Mouse (Mus musculus) gastrocnemius, adult 18-20 months (tissue): ENCODE measurements around the gene Trim59. TPM values are rescaled to one million over a fixed set of nuclear protein-coding genes. Genes with fewer than 3 reads are reported as not detected.
"Not testable (repeated sequence)": the region's sequence is repeated elsewhere in the genome, so short reads cannot be mapped to it uniquely, and the experiment has no call there.

Experiments used
- DNase-seq: peaks from one replicate; pipeline ENCODE4 v3.0.0; 2021; ENCODE audit warnings: low spot score
- long read RNA-seq, 2 experiments: library from polyadenylated mRNA; stranded (forward); transcript quantifications; one replicate each; pipeline ENCODE4 v2.0.0; 2021
- total RNA-seq, 2 experiments: library from RNA; stranded (reverse); gene quantifications; 2 replicates each; pipeline ENCODE4 v1.2.3; 2021

Trim59 gene
- under 1 TPM; 0.39 to 0.50 TPM for total RNA-seq
- long read RNA-seq, experiment 1, partial matches to known transcripts: 0 of 1 reads
- long read RNA-seq, experiment 1, other reads (novel, unspliced or antisense): 1 of 1 reads
- long read RNA-seq, experiment 2, partial matches to known transcripts: 0 of 1 reads
- long read RNA-seq, experiment 2, other reads (novel, unspliced or antisense): 1 of 1 reads

GRCm38 (mm10) chr3:69044645-69045399, at the start of gene Trim59:
TSS of gene Trim59 (minus strand) at chr3:69044755.
- peak; percentile 73 for DNase-seq

GRCm38 (mm10) chr3:69064005-69064404, 19.4 kb upstream of the Trim59 start:
- DNase-seq: no peak

- no peak for DNase-seq
These were observed 18.2 kb upstream of the Trim59 start for GRCm38 (mm10) chr3:69062764-69063163.

DNA sequence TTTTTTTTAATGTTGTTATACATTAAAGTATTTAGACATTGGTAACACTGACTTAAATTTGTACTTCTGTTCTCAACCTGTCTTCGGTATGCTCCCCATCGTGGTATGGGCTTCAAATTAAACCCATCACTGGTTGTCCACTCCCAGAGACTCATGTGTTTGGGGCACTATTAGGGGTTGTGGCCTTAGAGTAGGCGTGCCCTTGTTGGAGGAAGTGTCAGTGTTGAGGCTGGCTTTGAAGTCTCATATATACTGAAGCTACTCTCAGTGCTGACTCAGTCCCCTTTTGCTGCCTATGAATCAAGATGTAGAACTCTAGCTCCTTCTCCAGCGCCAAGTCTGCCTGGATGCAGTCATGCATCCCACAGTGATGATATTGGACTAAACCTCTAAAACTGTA, 16.1 kb upstream of the Trim59 start:
- DNase-seq: no peak

DNA sequence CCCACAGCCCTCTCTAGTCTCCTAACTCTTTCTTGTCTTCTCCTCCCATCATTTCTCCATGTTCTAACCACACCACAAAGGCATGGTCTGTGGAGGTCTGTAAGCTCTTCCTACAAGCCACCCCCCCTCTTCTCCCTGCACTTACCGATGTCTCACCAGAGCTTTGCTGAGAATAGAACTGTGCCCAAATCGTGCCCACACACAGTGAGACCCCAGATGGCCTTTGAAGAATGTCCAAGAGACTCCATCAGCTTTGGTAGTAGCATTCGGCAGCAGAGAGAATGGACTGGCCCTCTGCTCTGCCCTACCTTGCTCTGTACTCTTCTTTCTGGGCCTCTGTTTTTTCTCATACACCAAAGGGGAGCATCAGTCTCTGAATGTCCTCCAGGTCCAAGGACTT, 11.3 kb upstream of the Trim59 start:
- no peak for DNase-seq

- no peak for DNase-seq
These were observed 10.3 kb upstream of the Trim59 start for GRCm38 (mm10) chr3:69054760-69055432.

DNA sequence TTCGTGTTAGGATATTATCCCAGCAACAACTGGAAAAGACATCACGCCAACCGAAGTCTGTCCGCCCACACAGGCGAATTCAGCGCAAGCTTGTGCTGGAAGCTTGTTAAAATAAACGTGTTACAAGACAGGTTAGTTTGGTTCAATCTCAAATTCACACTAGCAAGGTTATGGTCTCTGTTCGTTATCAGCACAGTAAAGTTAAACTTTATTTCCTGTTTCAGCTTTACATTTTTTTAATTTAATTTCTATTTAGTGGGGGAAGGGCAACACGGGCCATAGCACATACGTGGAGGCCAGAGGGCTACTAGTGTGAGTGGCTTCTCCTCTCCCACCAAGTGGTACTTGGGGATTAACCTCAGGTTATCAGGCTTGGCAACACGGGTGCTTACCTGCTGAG, 7.3 kb upstream of the Trim59 start:
- DNase-seq: no peak

DNA sequence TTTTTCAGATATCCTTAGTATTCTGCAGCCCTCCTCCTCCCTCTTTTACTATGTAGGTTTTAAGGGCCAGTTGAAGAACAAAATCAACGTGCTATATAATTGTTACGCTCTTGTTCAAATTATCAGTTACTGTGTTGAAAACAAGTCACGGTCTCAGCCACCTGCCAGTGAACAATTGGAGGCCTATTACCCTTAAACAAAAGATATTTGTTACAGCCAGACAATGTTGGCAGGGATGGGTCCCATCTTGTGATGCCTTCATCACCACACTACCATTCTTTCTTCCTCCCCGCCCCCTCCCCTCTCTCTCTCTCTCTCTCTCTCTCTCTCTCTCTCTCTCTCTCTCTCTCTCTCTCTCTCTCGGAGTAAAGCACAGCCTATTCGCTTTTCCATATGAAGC, 4.5 kb upstream of the Trim59 start:
- no peak for DNase-seq

GRCm38 (mm10) chr3:69047684-69048083, 3.1 kb upstream of the Trim59 start:
- no peak for DNase-seq

DNA sequence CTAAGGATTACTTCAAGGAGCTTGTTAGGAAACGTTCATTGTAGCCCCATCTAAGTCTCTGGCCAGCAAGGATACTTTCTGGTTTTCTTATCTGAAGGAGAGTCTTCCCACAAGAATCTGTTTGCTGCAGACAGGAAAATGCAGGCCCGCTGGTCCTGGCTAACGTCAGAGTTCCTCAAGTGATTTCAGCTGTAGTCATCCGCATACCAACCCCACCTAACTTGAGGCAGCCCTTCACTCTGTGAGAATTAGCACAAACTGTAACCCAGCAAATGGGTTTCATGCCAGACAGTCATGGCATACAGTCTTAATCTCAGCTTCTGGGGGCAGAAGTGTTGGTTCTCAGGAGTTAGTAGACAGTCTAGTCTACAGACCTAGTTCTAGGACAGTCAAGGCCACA, 2.0 kb upstream of the Trim59 start:
- DNase-seq: no peak

- no peak for DNase-seq
These were observed 1.2 kb upstream of the Trim59 start for GRCm38 (mm10) chr3:69045750-69046149.

DNA sequence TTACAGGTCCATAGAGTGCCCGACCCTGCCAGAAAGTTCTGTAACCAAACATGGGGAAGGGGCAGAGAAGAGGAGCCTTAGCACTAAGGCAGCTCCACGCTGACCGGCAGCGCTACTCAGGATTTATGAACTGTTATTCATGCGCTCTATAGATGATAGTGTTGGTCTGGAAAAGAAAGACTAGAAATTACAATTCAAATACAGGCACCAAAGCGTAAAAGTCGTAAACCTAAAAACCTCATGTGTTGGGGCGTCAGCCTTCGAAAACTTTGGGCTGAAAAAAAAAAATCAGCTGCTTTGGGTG, 797 bp upstream of the Trim59 start:
- no peak for DNase-seq

- DNase-seq: no peak
These were observed 376 bp downstream of the Trim59 start for GRCm38 (mm10) chr3:69044167-69044591.

- DNase-seq: no peak
These were observed 3.3 kb downstream of the Trim59 start for GRCm38 (mm10) chr3:69041298-69041697.

DNA sequence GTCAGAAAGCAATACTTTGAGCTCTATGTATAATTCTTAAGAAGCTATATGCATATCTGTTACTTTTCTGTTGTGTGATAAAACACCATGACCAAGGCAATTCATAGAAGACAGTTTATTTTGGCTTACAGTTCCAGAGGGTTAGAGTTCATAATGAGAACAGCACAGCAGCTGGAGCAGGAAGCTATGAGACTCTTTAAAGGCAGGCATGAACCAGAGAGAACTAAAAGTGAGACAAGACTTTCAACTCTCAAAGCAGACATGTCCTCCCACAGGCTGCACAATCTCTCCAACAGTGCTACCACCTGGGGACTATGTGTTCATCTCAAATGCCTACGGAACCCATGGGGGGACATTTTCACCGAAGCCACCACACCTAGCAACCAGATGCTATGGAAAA, 4.5 kb downstream of the Trim59 start:
- DNase-seq: no peak

- no peak for DNase-seq
These were observed 18.3 kb downstream of the Trim59 start for GRCm38 (mm10) chr3:69026133-69026783.

DNA sequence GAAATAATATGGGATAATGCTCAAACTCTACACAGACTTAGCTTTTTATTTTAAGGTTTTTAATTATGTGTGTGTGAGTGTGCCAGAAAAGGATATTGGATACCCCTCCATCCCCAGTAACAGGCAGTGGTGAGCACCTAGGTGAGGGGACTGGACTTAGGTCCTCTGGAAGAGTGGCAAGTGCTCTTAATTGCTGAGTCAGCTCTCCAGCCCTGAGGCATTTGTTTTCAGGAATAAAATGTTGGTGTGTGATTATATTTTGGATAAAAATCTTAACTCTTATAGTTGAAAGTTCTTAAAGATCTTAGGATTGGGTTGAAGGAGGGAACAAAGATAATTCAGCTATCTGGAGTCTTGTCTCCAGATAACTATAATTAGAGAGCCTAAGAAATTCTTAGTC, 23.8 kb downstream of the Trim59 start:
- no peak for DNase-seq

- DNase-seq: no peak
These were observed 24.3 kb downstream of the Trim59 start for GRCm38 (mm10) chr3:69020285-69020684.

DNA sequence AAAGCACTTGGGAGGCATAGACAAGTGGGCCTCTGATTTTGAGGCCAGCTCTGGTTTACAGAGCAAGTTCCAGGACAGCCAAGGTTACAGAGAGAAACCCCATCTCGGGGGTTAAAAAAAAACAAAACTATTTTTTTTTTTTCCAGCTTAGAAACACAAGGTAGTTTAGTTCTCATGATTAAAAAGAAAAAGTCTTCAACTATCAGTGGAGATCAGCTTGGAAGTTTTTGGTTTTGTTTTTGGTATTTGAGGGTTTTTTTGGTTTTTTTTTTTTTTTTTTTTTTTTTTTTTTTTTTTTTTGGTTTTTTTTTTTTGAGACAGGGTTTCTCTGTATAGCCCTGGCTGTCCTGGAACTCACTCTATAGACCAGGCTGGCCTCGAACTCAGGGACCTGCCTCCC, 25.9 kb downstream of the Trim59 start:
- DNase-seq: not testable (repeated sequence)

GRCm38 (mm10) chr3:69017181-69017580, 27.4 kb downstream of the Trim59 start:
- DNase-seq: no peak

GRCm38 (mm10) chr3:69008873-69009272, 35.7 kb downstream of the Trim59 start:
- no peak for DNase-seq

DNA sequence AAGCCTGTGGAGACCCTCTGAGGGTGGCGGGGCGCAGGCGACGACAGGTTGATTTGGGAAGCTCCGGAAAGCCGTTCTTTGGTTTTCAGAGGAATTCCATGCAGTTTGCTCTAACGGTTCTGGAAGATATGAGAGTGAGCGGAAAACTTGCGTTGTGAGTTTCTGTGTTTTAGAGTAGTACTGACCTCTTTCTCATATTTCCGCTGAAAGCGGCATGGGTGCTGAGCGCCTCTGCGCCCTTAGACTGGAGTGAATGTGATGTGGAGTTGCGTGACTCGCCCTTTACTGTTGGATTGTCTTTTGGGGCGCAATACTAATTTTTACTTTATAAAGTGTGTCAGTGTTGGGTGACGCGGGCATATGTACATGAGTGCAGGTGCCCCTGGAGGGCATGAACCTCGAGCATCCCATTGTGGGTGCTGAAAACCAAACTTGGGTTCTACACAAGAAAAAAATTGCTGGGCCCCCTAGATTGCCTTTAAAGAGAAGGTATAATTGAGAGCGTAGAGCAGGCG, 38.3 kb downstream of the Trim59 start:
- DNase-seq: no peak
